Mouse (Mus musculus): ENCODE measurements around the gene Ntrk3. TPM values are rescaled to one million over a fixed set of nuclear protein-coding genes. Genes with fewer than 3 reads are reported as not detected.

Gene Ntrk3
- polyA plus RNA-seq, 1 experiment from 2014 or later, result 2.6 TPM

GRCm38 (mm10) chr7:78190931-78191653, 546.7 kb downstream of the Ntrk3 start:
- no peak overlapping the region for H3K9ac ChIP-seq

GRCm38 (mm10) chr7:78185578-78185977, 552.2 kb downstream of the Ntrk3 start:
- H3K4me3 ChIP-seq, result no peak overlapping the region
- no peak overlapping the region for H3K27ac ChIP-seq
- no peaks in the 10 kb centered on the region for H3K4me1 ChIP-seq
- H3K4me2 ChIP-seq (replicated peaks), result no peak overlapping the region
- 71% methylated on average over 4 of the region's 4 CpGs for WGBS
- no peak overlapping the region for H3K9ac ChIP-seq
- no peaks in the 10 kb centered on the region for H3K36me3 ChIP-seq
- no peak for ATAC-seq (ENCODE audit: insufficient number of reproducible peaks, insufficient read depth, low FRiP score, low TSS enrichment)
- no peaks in the 10 kb centered on the region for H3K9me3 ChIP-seq
- H3K27me3 ChIP-seq, result no peaks in the 10 kb centered on the region

More at GRCm38 (mm10) chr7:78190931-78191653, 546.7 kb downstream of the Ntrk3 start:
- Histone ChIP-seq H3K27me3 (peaks cover 4% of the 10 kb centered on the region; the same call in 1 of the 2 replicates), H3K36me3 (no peaks in the 10 kb centered on the region), H3K4me2 (replicated peaks) (no peak overlapping the region; the same call in 1 of the 2 replicates), H3K4me1 (no peaks in the 10 kb centered on the region), H3K4me3 (no peak overlapping the region), H3K27ac (no peak overlapping the region), H3K9me3 (no peaks in the 10 kb centered on the region)
- ATAC-seq (ENCODE audit: insufficient number of reproducible peaks, insufficient read depth, low FRiP score, low TSS enrichment), result no peak
- WGBS, result 24% methylated on average over 17 of the region's 17 CpGs

GRCm38 (mm10) chr7:78183396-78183795, 554.4 kb downstream of the Ntrk3 start:
- H3K9ac ChIP-seq, result no peak overlapping the region
- H3K4me1 ChIP-seq, result no peaks in the 10 kb centered on the region
- H3K4me3 ChIP-seq, result no peak overlapping the region
- WGBS, result 14% methylated on average over 1 of the region's 1 CpGs
- ATAC-seq (ENCODE audit: insufficient number of reproducible peaks, insufficient read depth, low FRiP score, low TSS enrichment), result no peak
- H3K27ac ChIP-seq, result no peak overlapping the region
- no peaks in the 10 kb centered on the region for H3K9me3 ChIP-seq
- H3K36me3 ChIP-seq, result no peaks in the 10 kb centered on the region
- no peak overlapping the region for H3K4me2 ChIP-seq (replicated peaks)
- H3K27me3 ChIP-seq, result no peaks in the 10 kb centered on the region

- no peaks in the 10 kb centered on the region for H3K27me3 ChIP-seq
- no peak overlapping the region for H3K9ac ChIP-seq
- H3K9me3 ChIP-seq, result no peaks in the 10 kb centered on the region
- no peak overlapping the region for H3K27ac ChIP-seq
- ATAC-seq (ENCODE audit: insufficient number of reproducible peaks, insufficient read depth, low FRiP score, low TSS enrichment), result no peak
- H3K4me1 ChIP-seq, result no peaks in the 10 kb centered on the region
- no peaks in the 10 kb centered on the region for H3K36me3 ChIP-seq
- H3K4me2 ChIP-seq (replicated peaks), result no peak overlapping the region
- WGBS, result 76% methylated on average over 4 of the region's 4 CpGs
- H3K4me3 ChIP-seq, result no peak overlapping the region
Measured at GRCm38 (mm10) chr7:78179996-78180665, 557.7 kb downstream of the Ntrk3 start.

GRCm38 (mm10) chr7:78172267-78172955, 565.4 kb downstream of the Ntrk3 start:
- Histone ChIP-seq H3K27ac (no peak overlapping the region), H3K9ac (no peak overlapping the region), H3K36me3 (no peaks in the 10 kb centered on the region), H3K9me3 (no peaks in the 10 kb centered on the region), H3K4me2 (replicated peaks) (no peak overlapping the region), H3K27me3 (no peaks in the 10 kb centered on the region), H3K4me3 (no peak overlapping the region), H3K4me1 (no peaks in the 10 kb centered on the region)
- WGBS, result 85% methylated on average over 5 of the region's 5 CpGs
- ATAC-seq (ENCODE audit: insufficient number of reproducible peaks, insufficient read depth, low FRiP score, low TSS enrichment), result no peak

GRCm38 (mm10) chr7:78165466-78165865, 572.3 kb downstream of the Ntrk3 start:
- Histone ChIP-seq H3K27me3 (no peaks in the 10 kb centered on the region), H3K4me2 (replicated peaks) (no peak overlapping the region), H3K36me3 (no peaks in the 10 kb centered on the region), H3K27ac (no peak overlapping the region), H3K9ac (no peak overlapping the region), H3K4me1 (no peaks in the 10 kb centered on the region), H3K9me3 (no peaks in the 10 kb centered on the region), H3K4me3 (no peak overlapping the region)
- ATAC-seq (ENCODE audit: insufficient number of reproducible peaks, insufficient read depth, low FRiP score, low TSS enrichment), result no peak
- WGBS, result 66% methylated on average over 1 of the region's 1 CpGs

- no peak overlapping the region for H3K9ac ChIP-seq
- no peak overlapping the region for H3K4me3 ChIP-seq
- no peaks in the 10 kb centered on the region for H3K36me3 ChIP-seq
- no peak for ATAC-seq (ENCODE audit: insufficient number of reproducible peaks, insufficient read depth, low FRiP score, low TSS enrichment)
- H3K27ac ChIP-seq, result no peak overlapping the region
- WGBS, result 83% methylated on average over 2 of the region's 2 CpGs
- no peaks in the 10 kb centered on the region for H3K27me3 ChIP-seq
- H3K9me3 ChIP-seq, result no peaks in the 10 kb centered on the region
- H3K4me2 ChIP-seq (replicated peaks), result no peak overlapping the region
- H3K4me1 ChIP-seq, result no peaks in the 10 kb centered on the region
Measured at GRCm38 (mm10) chr7:78157946-78158345, 579.9 kb downstream of the Ntrk3 start.

- no peaks in the 10 kb centered on the region for H3K4me1 ChIP-seq
- H3K27ac ChIP-seq, result no peak overlapping the region
- H3K27me3 ChIP-seq, result no peaks in the 10 kb centered on the region
- H3K9ac ChIP-seq, result no peak overlapping the region
- ATAC-seq (ENCODE audit: insufficient number of reproducible peaks, insufficient read depth, low FRiP score, low TSS enrichment), result no peak
- H3K4me2 ChIP-seq (replicated peaks), result no peak overlapping the region
- whole genome bisulfite sequencing, result 41% methylated on average over 4 of the region's 4 CpGs
- H3K4me3 ChIP-seq, result no peak overlapping the region
- H3K36me3 ChIP-seq, result no peaks in the 10 kb centered on the region
- H3K9me3 ChIP-seq, result no peaks in the 10 kb centered on the region
Measured at GRCm38 (mm10) chr7:78145251-78145650, 592.6 kb downstream of the Ntrk3 start.

- H3K4me3 ChIP-seq, result no peak overlapping the region
- no peak overlapping the region for H3K27ac ChIP-seq
- no peaks in the 10 kb centered on the region for H3K27me3 ChIP-seq
- no peaks in the 10 kb centered on the region for H3K4me1 ChIP-seq
- no peaks in the 10 kb centered on the region for H3K9me3 ChIP-seq
- no peak overlapping the region for H3K4me2 ChIP-seq (replicated peaks)
- no peak overlapping the region for H3K9ac ChIP-seq
- no peaks in the 10 kb centered on the region for H3K36me3 ChIP-seq
- ATAC-seq (ENCODE audit: insufficient number of reproducible peaks, insufficient read depth, low FRiP score, low TSS enrichment), result no peak
- WGBS, result 78% methylated on average over 3 of the region's 3 CpGs
Measured at GRCm38 (mm10) chr7:78144849-78145248, 593.0 kb downstream of the Ntrk3 start.

- no peaks in the 10 kb centered on the region for H3K4me1 ChIP-seq
- no peaks in the 10 kb centered on the region for H3K27me3 ChIP-seq
- no peaks in the 10 kb centered on the region for H3K36me3 ChIP-seq
- no peak overlapping the region for H3K9ac ChIP-seq
- no peak overlapping the region for H3K4me3 ChIP-seq
- H3K27ac ChIP-seq, result no peak overlapping the region
- no peaks in the 10 kb centered on the region for H3K9me3 ChIP-seq
- 86% methylated on average over 1 of the region's 1 CpGs for WGBS
- ATAC-seq (ENCODE audit: insufficient number of reproducible peaks, insufficient read depth, low FRiP score, low TSS enrichment), result no peak
- H3K4me2 ChIP-seq (replicated peaks), result no peak overlapping the region
Measured at GRCm38 (mm10) chr7:78129966-78130365, 607.8 kb downstream of the Ntrk3 start.
